Mouse (Mus musculus): Measurements from ENCODE around the gene Ptprr. TPM values are rescaled to one million over a fixed set of nuclear protein-coding genes. Genes with fewer than 3 reads are reported as not detected.
A peak's percentile ranks its signal among the peaks of the same experiment; 100 is the strongest.

Ptprr gene
- total RNA-seq, 2 experiments from 2014 or later, result 17.0 to 18.5 TPM

DNA sequence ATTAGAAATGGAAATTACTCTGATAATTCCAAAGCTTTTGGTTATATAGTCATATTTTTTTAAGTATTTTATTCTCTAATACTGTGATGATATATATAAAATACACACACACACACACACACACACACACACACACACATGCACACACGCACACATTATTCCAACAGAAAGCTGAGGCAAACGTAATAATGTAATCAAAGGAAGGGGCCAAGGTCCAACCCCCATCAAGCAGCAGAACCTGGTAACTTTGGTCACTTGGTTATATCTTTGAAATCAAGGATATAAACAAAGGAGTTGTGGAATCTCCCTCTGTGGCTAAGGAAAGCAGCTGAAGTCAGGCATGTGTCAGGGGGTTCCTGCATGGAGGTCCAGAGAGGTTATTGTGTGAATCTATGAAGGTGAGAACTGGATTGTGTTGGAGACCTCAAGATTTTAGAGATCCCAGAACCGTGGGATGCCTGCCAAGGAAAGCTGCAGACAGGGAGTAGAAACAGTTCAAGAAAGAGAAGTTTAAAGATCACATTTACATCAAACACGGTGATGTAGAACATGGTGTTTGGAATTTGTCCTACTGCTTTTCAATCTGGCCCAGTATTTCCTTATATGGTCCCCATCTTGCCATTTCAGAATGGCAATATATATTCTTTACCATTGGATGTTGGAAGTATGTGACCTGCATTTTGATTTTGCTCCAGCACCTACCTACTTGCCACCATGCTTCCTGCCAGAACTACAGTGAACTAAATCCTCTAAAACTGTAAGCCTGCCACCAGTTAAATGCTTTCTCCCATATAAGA is 98.1 kb downstream of the Ptprr start:
- no peak for DNase-seq (ENCODE audit: low spot score in 2 of 2)

DNA sequence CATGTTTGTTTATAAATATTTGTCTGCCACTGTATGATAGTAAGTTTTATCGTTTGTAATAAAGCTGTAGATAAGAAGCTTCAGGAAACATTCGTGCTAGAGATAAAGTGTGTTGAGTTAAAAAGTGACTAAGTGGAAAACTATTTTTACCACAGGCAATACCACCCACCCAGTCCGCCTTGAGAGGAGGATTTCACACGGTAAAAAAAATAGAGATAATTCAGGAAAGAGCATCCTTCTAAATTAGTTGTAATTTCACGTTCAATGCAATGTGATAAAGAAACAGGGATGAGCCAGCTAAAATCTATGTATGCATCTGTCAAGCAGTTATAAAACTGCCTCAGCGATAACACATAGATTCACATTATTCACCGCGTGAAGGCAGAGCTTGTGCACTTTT is 99.0 kb downstream of the Ptprr start:
- no peak for DNase-seq (ENCODE audit: low spot score in 2 of 2)

DNA sequence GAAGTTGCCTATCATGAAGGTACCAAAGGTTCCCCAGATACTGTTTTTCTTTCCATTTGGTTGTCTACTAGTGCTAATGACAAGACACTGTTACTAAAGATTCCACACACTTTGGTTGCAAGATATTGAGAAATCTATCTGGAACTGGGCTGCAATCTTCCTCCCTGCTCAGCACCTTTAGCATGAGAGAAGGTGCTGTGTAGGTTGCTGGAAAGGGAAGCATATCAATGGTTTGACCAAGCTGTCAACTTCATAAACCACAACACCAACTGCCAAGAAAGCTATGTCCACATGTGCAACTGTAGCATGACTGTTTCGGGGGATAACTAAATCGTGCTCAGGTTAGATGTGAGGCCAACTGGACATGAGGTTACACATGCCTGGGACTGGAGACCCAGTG is 103.5 kb downstream of the Ptprr start:
- no peak for DNase-seq (ENCODE audit: low spot score in 2 of 2)

DNA sequence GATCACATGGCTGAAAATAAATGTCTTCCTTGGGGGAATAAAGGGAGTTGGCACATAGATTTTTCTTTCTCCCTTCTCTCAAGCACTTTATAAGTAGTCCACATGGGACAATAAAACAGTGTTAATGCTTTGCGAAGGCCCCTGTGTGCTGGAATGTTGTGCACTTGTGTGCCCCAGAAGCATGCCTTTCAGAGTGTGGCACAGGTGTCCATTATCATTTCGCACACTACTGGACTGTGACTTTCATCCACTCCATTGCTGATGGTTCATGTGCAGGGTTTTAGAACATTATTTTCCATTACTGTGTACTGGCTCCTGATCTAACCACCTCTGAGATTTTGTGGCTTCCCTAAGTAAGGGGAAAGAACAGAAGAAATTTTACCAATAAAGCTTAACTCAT is 105.8 kb downstream of the Ptprr start:
- no peak for DNase-seq (ENCODE audit: low spot score in 2 of 2)

DNA sequence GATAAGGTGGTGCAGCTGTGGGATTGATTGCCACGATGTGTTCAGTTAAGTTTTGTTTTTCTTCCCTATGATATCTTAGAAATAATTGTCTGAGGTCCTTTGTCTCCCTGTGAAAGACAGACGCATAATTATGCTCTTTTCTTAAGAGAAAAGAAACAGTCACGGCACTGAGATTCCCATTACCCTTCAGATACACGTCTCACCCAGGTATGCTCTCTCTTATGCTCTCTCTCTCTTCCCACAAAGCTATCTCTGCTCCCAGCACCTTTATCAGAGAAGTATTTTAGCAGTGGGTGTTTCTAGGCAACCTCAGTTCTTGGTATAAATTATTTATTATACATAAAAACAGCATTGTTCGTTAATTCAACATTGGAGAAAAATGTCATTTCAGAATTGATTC is 107.4 kb downstream of the Ptprr start:
- DNase-seq (ENCODE audit: low spot score in 2 of 2), result no peak

DNA sequence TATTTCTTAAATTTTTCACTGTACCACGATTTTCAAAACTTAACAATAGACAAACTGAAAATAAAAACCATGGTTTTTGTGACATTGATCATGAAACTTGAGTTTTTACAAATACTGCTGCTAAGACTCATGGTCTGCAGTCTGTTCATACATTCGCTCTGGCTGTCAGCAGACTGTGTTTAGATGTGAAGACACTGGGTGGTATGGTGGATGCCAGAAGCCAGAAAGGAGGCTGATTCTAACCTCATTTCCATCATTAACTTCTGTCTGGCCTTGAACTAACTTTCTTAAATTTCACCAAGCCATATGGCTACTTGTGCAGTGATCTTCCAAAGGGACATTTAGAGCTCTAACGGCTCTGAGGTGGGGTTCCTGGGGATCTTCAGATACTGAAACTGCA is 112.4 kb downstream of the Ptprr start:
- DNase-seq (ENCODE audit: low spot score in 2 of 2), result no peak

DNA sequence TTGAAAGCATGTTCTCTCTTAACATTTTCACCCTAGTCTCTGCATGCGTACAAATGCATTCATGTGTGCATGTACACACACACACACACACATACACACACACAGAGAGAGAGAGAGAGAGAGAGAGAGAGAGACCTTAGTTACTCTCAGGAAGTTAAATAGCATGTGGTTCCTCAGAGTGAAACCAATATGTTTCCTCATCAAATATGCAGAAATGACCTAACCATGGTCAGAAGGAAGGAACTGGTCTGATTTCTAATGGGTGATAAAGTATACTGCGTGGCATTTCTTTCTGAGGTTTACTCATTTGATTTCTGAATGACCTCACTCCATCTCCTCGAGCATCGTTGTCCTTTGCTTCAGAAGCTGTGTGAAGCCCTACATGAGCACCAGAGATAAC is 113.2 kb downstream of the Ptprr start:
- DNase-seq (ENCODE audit: low spot score in 2 of 2), result no peak

DNA sequence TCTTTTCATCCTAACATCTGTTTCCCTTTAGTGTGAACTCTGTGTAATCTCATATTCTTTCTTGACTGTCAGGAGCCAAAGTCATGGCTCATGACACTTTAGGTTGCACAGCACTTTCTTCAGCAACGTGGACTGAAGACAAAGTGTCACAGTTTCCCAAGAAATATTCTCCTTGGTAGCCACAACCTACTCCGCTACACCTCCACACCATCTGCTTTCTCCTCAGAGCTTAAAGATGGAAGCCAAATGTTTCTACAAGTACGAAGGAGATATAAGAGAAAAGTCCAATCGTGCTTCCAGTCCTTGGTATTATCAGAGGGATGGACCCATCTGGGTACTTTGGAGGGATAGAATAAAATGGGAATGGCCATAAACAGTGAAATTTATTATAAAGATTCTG is 114.2 kb downstream of the Ptprr start:
- peak; percentile 31 to 41 for DNase-seq (ENCODE audit: low spot score in 2 of 2)

DNA sequence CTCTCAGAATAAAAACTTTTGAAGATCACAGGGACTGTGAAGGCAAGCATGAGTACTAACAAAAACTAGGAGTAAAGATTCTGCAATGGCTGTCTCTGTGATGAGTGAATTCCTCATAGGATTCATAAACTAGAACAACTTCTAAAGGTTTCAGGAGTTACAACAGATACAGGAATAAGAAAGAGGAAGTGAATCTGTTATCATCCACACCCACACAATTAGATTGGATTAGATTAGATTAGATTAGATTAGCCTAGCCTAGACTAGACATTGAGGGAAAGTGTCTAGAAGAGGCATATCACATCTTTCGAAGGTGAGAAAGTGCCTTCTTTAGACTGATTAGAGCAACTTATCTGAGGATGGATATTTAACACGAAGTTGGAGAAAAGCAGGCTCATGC is 117.2 kb downstream of the Ptprr start:
- no peak for DNase-seq (ENCODE audit: low spot score in 2 of 2)

DNA sequence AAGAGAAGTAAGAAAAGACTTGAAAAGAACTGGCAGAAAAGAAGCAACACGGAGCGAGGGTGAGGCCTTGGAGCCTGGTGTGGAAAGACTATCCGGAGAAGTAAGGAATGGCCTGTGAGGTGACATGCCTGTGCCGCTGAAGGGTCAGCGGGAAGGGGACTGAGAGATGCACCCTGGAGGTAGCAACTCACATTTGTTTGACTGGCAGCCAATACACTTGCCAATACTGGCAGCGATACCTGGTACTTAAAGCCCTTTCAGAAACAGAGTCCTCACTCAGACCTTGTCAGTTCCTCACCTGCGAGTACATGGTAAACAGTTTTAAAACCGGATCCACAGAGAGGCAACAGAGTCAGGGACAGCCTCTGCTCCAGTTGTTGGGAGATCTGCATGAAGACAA is 122.2 kb downstream of the Ptprr start:
- DNase-seq (ENCODE audit: low spot score in 2 of 2), result no peak

DNA sequence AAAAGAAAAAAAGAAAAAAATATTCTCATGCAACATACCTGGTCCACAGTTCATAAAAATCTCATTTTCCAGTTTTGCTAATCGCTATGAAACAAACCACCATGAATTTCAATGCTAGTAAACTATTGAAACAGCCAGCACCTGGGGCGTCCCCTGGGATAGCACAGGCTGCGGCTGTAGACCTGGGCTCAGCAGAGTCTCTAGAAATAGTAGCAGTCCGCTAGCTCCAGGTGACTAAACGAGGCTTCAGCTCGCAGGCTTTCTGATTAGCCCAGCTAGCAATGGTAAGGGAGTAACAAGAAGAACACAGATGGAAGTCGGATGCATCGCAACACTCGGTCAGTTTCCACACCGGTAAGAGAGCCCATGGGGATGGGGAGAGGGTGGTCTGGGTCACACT is 125.7 kb downstream of the Ptprr start:
- DNase-seq (ENCODE audit: low spot score in 2 of 2), result no peak

DNA sequence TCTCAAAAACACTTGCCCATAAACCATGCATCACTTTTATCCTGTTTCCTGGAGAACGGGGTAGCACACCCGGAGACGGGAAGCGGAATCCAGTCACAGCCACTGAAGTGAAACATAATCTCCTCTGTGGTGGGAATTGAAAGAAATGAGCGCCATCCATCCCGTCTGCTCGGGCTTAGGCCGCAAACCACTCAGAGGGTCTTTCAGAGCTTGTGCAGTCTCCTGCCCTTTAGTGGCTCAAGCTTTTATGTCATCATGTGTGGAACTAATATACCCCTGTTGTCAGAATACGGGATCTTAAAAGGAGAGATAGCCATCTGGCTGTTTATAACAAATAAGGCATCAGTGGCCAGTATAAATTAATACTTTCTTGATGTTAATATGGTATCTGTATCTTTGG is 128.1 kb downstream of the Ptprr start:
- no peak for DNase-seq (ENCODE audit: low spot score in 2 of 2)

DNA sequence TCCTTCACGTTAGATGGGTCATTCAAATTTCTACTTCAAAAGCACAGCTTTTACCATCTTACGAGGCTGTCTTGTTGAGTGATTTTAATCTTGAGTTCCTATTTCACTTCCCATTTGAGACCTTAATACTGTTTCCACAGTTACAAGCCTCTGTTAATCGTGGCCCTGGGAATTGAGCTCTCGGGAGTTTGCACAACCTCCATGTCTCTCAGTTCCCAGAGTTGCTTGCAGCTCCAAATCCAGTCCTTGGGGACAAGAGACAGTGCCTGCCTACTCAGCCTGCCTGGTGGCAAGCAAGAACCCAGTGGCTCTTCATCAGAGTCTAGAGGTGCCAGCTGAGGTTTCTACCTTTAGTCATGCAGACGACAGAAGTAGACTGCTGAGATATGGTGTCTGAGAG is 136.7 kb downstream of the Ptprr start:
- no peak for DNase-seq (ENCODE audit: low spot score in 2 of 2)

DNA sequence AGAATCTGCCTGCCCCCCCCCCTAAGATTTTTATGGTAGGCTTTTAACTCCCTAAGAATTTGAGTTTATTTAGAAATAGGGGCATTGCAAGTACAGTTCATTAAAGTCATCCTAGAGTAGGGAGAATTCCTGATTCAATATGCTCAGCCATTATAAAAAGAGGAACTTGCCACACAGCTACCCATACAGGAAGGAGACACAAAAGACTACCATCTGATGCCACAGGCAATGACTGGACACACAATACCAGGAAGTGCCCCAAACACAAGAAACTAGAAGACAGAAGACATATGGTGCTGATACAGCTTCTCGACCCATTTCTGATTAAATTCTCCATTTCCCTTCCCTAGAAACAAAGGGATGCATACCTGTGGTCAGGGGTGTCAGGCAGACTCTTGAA is 138.7 kb downstream of the Ptprr start:
- no peak for DNase-seq (ENCODE audit: low spot score in 2 of 2)

DNA sequence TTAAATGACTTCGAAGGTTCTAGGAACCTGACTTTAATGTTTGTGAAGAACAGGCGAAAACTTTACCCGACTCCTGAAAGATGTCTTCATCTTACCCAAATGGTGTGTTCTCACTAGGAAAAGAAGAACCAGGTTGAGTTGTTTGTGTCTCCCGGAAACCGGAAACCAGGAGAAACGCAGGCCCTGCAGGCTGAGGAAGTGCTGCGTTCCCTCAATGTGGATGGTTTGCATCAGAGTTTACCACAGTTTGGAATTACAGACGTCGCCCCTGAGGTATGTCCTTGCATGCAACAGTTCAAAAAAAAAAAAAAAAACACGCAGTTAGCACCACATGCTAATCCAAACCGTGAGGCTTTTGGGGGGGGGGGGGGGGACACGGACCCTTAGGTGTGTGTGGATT is 144.3 kb downstream of the Ptprr start:
- DNase-seq (ENCODE audit: low spot score in 2 of 2), result no peak

DNA sequence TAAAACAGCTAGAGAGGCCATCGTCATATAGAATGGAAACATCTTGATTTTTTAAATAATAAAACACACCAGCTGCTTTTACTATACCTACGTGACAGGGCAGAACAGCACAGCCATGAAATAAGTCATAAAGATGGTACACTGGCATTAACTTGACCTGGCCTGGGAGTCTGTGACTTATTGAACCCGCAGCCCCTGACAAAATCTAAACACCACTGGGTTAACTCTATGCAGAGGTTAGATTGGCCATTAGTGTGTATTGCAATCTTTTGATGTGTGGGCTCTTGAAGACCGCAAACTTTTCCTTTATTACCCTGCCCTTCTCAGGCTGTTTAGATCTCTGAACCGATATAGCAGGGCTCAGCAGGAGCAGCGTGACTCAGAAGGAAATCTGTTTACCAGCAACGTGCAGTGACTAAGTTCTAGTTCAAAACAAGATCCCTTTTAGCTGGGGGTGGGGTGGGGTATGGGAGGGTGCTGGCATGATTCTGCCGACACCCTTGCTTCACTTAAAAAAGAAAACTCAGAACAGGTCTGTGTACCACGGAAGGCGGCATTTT is 157.4 kb downstream of the Ptprr start:
- DNase-seq (ENCODE audit: low spot score in 2 of 2), result no peak

DNA sequence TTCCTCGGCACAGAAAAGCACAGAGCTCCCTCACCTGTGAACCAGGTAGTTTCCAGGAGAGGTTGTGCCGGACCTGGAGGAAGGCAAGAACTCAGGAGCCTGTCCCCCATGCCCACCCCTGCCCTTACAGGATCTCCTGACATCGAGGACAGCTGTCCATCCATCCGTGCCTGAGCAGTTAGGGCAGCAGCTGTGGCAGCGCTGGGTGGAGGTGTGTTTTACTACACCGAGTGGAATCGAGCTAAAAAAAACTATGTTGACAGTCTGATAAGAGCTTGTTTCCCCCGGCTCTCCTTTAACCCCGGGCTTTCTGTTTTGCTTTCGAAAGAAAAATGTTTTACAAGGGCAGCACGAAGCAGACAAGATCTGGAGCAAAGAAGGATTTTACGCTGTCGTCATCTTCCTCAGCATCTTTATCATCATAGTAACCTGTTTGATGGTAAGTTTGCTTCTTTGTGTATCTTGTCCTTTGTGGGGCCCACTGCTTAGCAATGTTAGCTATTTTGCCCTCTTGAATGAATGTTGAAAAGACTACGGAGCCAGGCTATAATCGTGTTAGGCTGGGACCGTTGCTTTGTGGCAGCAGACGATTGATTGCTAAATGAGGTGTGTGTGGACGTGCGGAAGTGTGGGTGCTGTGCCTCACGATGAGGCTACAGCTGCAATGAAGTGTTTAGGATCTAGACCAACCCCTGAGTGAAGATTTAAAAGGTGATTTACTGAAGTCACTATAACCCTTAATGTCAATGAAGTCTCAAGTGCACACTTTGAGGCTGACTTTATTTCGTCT is 159.6 kb downstream of the Ptprr start:
- no peak for DNase-seq (ENCODE audit: low spot score in 2 of 2)

DNA sequence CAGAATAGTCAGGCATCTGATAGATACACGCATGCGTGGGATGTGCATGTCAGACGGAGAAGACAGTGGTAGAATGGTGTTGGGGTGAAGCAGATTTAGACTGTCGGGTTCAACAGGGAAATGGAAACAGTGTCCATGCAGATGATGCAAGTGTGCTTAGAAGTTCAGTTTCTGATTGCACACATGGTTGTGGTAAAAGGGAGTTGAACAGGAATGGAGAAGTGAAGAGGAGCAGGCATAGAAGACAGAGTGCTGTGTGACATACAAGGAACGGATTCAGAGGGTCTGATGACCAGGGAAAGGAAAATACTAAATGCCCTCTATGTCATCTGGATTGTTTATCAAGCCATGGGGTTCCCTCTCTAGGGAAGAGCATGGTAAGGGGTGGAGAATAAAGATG is 163.2 kb downstream of the Ptprr start:
- DNase-seq (ENCODE audit: low spot score in 2 of 2), result no peak

DNA sequence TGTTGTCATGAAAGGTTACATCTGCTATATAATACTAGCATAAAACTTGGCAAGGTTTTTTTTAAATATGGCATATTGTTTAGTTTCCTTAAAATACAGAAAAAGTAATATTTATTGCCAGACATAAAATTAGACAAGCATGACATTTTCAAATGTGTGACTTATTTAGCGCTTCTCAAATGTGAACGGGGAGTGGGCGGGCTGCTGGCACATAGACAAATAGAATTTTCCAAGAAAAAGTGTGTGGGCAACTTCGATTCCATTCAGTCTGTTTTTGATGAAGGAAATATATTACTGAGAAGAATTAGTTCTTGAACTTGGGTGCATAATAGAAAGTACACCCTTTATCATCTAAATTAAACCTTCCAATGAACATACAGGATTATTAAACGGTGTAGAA is 164.2 kb downstream of the Ptprr start:
- DNase-seq (ENCODE audit: low spot score in 2 of 2), result peak in 1 of 2 experiments; percentile 52

DNA sequence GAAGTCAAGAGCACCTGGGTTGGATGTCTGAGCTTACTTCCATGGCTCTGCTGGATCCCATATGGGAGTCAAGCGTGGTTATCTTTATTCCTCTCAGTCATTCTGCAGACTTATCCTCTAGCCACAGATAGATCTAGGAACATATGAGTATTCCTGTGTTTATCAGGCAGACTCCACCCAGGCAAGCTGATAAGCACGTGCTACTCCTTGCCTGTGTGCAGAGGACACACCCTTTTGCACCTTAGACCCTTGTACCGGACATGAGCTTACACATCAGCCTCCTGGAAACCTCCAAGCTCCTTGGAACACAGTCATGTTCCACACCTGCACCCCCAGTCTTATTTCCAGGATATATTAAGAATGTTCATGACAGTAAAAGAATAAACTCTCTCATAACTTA is 165.2 kb downstream of the Ptprr start:
- no peak for DNase-seq (ENCODE audit: low spot score in 2 of 2)

DNA sequence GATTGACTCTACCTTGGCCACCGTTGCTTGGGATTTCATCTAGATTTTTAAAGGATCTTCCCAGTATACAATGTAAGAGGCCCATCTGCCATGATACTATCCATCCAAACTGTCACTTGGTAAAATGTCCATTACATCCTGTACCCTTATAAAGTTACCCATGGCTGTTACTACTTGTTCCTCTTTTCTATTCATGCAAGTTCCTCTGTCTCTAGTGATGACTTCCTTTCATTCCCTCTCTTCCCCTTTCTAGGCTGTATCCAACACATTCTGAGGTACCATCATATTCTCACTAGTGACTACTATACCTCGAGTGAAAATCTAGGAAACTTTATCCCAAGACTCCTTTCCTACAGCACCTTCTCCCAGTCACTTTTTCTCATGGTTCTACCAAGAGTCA is 173.7 kb downstream of the Ptprr start:
- no peak for DNase-seq (ENCODE audit: low spot score in 2 of 2)

DNA sequence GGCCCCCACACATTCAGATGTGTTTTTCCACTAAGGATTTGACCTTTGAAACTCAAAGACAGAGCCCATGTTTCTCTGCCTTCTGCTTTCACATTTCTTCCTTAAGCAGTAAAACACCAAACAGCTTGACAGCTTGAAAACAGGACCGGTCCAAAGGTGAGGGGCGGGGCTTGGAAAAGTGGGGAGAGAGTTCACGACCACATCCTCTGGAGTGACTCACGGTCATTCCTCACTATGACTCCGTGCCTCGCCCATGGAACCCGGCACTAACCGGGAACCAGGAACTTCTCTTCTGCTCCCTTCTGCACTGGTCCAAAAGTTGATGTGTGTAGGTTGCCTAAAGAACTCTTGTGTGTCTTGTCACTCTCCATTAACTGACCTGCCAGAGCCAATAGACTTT is 174.3 kb downstream of the Ptprr start:
- no peak for DNase-seq (ENCODE audit: low spot score in 2 of 2)

DNA sequence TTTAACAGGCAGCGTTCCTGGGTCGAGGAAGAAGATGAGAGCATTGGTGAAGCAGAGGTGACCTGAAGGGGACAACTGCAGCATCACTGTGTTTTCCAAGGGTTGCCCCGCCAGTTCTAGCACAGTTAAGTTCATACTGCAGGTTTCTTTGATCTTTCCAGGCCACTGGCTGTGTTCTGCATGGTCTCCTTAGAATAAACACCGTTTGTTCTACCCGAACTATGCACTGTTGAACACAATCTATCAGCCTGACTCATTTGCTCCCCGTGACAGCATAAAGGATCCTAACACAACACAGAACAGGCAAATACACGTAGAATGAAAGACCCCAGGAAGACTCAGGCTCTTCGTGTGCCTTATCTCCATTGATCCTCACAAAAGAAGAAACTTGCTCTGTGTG is 176.4 kb downstream of the Ptprr start:
- DNase-seq (ENCODE audit: low spot score in 2 of 2), result no peak

Data from left cerebral cortex, adult 18-20 months (tissue).